Mouse (Mus musculus) testis, adult 2 months (tissue): ENCODE measurements around the gene Bcl2a1b. TPM values are rescaled to one million over a fixed set of nuclear protein-coding genes. Genes with fewer than 3 reads are reported as not detected.
"Not testable (repeated sequence)": the region's sequence is repeated elsewhere in the genome, so short reads cannot be mapped to it uniquely, and the experiment has no call there.

Experiments used
- H3K27ac ChIP-seq: fragments of 200-500 bp; 2 replicates; pipeline ENCODE4 v1.5.1; 2012; ENCODE audit warnings: low read depth, low read length; ENCODE audit not compliant: control insufficient read depth, insufficient read depth
- H3K27me3 ChIP-seq: fragments of 200-500 bp; 2 replicates; pipeline ENCODE4 v1.6.1; 2012; ENCODE audit warnings: mild to moderate bottlenecking, low read length, moderate library complexity; ENCODE audit not compliant: control insufficient read depth, insufficient read depth
- H3K36me3 ChIP-seq: fragments of 200-500 bp; 2 replicates; pipeline ENCODE4 v1.6.1; 2012; ENCODE audit warnings: mild to moderate bottlenecking, low read length; ENCODE audit not compliant: control insufficient read depth, insufficient read depth
- H3K4me1 ChIP-seq: fragments of 200-500 bp; 2 replicates; pipeline ENCODE4 v1.6.1; 2012; ENCODE audit warnings: low read length; ENCODE audit not compliant: control insufficient read depth, insufficient read depth
- H3K4me3 ChIP-seq: fragments of 200-500 bp; 2 replicates; pipeline ENCODE4 v1.5.1; 2012; ENCODE audit warnings: low read depth, mild to moderate bottlenecking, low read length, moderate library complexity, mixed read lengths; ENCODE audit not compliant: control insufficient read depth
- CTCF ChIP-seq: fragments of 200-500 bp; IDR thresholded peaks from 2 replicates; pipeline ENCODE4 v1.5.1; 2012; ENCODE audit warnings: low read depth, mild to moderate bottlenecking, inconsistent platforms, low read length, moderate library complexity; ENCODE audit not compliant: control insufficient read depth, insufficient read depth, insufficient replicate concordance
- POLR2A ChIP-seq: fragments of 200-500 bp; IDR thresholded peaks from 2 replicates; pipeline ENCODE4 v1.6.1; 2012; ENCODE audit warnings: low read depth, mild to moderate bottlenecking, inconsistent platforms, low read length, moderate library complexity; ENCODE audit not compliant: control insufficient read depth
- polyA plus RNA-seq: library from polyadenylated mRNA; depleted of rRNA; stranded (reverse); fragments of >200 nt; gene quantifications from 2 replicates; pipeline ENCODE4 v1.2.3, GENCODE M21; 2012

The Bcl2a1b gene
- polyA plus RNA-seq, 1 experiment = not detected

- peak; percentile 26; the same call in 1 of the 2 replicates for TF ChIP-seq POLR2A
- not testable (repeated sequence) for H3K27me3 ChIP-seq
Measured at GRCm38 (mm10) chr9:89211065-89211858, 12.3 kb downstream of the Bcl2a1b start.

GRCm38 (mm10) chr9:89212428-89212827, 13.4 kb downstream of the Bcl2a1b start:
- not testable (repeated sequence) for H3K4me1 ChIP-seq, H3K4me3 ChIP-seq, H3K27me3 ChIP-seq, H3K36me3 ChIP-seq, H3K27ac ChIP-seq

More at GRCm38 (mm10) chr9:89211065-89211858, 12.3 kb downstream of the Bcl2a1b start:
- H3K4me1 ChIP-seq, H3K36me3 ChIP-seq: not testable (repeated sequence)
- Histone ChIP-seq H3K27ac (peak overlapping the region; percentile 74; the same call in 1 of the 2 replicates), H3K4me3 (peak overlapping the region; percentile 68)

- not testable (repeated sequence) for H3K27ac ChIP-seq, H3K27me3 ChIP-seq, H3K4me1 ChIP-seq, H3K4me3 ChIP-seq, H3K36me3 ChIP-seq
Measured at GRCm38 (mm10) chr9:89218174-89218573, 19.2 kb downstream of the Bcl2a1b start.

- not testable (repeated sequence) for H3K4me3 ChIP-seq, H3K4me1 ChIP-seq, H3K36me3 ChIP-seq, H3K27ac ChIP-seq, H3K27me3 ChIP-seq
Measured at GRCm38 (mm10) chr9:89219668-89220067, 20.7 kb downstream of the Bcl2a1b start.

GRCm38 (mm10) chr9:89220704-89221287, 21.8 kb downstream of the Bcl2a1b start:
- H3K27ac ChIP-seq, H3K4me1 ChIP-seq, H3K4me3 ChIP-seq, H3K36me3 ChIP-seq, H3K27me3 ChIP-seq: not testable (repeated sequence)

- Histone ChIP-seq H3K36me3 (no peaks in the 10 kb centered on the region), H3K27me3 (no peaks in the 10 kb centered on the region), H3K27ac (no peak overlapping the region), H3K4me1 (no peaks in the 10 kb centered on the region), H3K4me3 (no peak overlapping the region)
- TF ChIP-seq CTCF (no peak), POLR2A (no peak)
Measured at GRCm38 (mm10) chr9:89226071-89226470, 27.1 kb downstream of the Bcl2a1b start.

GRCm38 (mm10) chr9:89228122-89228521, 29.1 kb downstream of the Bcl2a1b start:
- TF ChIP-seq CTCF = no peak
- TF ChIP-seq POLR2A = no peak
- H3K4me1 ChIP-seq = no peaks in the 10 kb centered on the region
- H3K4me3 ChIP-seq = no peak overlapping the region
- no peaks in the 10 kb centered on the region for H3K27me3 ChIP-seq
- H3K36me3 ChIP-seq = no peaks in the 10 kb centered on the region
- H3K27ac ChIP-seq = no peak overlapping the region

- not testable (repeated sequence) for H3K36me3 ChIP-seq, H3K4me1 ChIP-seq, H3K4me3 ChIP-seq, H3K27me3 ChIP-seq, H3K27ac ChIP-seq
Measured at GRCm38 (mm10) chr9:89230897-89231497, 32.0 kb downstream of the Bcl2a1b start.

GRCm38 (mm10) chr9:89237131-89237530, 38.1 kb downstream of the Bcl2a1b start:
- not testable (repeated sequence) for H3K4me1 ChIP-seq, H3K4me3 ChIP-seq, H3K27me3 ChIP-seq, H3K36me3 ChIP-seq, H3K27ac ChIP-seq

GRCm38 (mm10) chr9:89238976-89239505, 40.0 kb downstream of the Bcl2a1b start:
- not testable (repeated sequence) for H3K27me3 ChIP-seq, H3K4me3 ChIP-seq, H3K4me1 ChIP-seq, H3K36me3 ChIP-seq, H3K27ac ChIP-seq

- not testable (repeated sequence) for H3K4me1 ChIP-seq, H3K36me3 ChIP-seq, H3K27me3 ChIP-seq, H3K27ac ChIP-seq, H3K4me3 ChIP-seq
Measured at GRCm38 (mm10) chr9:89240516-89241019, 41.6 kb downstream of the Bcl2a1b start.
